Mouse (Mus musculus) naive thymus-derived CD4-positive, alpha-beta T cell, adult 2 months (primary cell): ENCODE data around the gene Fbxo46.

Experiments used
- DNase-seq: peaks from one replicate; pipeline ENCODE4 v3.0.0-alpha.2; 2011; ENCODE audit warnings: low read depth

Gene Fbxo46

GRCm38 (mm10) chr7:19093174-19093521 is 26.5 kb upstream of the Fbxo46 start:
- DNase-seq = peak; percentile 90

GRCm38 (mm10) chr7:19093537-19094385 is 25.9 kb upstream of the Fbxo46 start:
- peak; percentile 87 for DNase-seq

- peak; percentile 51 for DNase-seq
Observed at GRCm38 (mm10) chr7:19094471-19094825, 25.2 kb upstream of the Fbxo46 start, which contains the start of gene Six5. Six5 (plus strand) TSS chr7:19094594.

- peak; percentile 57 for DNase-seq
Observed at GRCm38 (mm10) chr7:19094826-19095750, 24.6 kb upstream of the Fbxo46 start.

- peak; percentile 29 for DNase-seq
Observed at GRCm38 (mm10) chr7:19095751-19096110, 23.9 kb upstream of the Fbxo46 start.

- DNase-seq = peak; percentile 6
Observed at GRCm38 (mm10) chr7:19096421-19096976, 23.2 kb upstream of the Fbxo46 start.

GRCm38 (mm10) chr7:19097217-19097616 is 22.4 kb upstream of the Fbxo46 start:
- DNase-seq = no peak

- no peak for DNase-seq
Observed at GRCm38 (mm10) chr7:19097863-19098262, 21.8 kb upstream of the Fbxo46 start.

- no peak for DNase-seq
Observed at GRCm38 (mm10) chr7:19098811-19099210, 20.8 kb upstream of the Fbxo46 start.

GRCm38 (mm10) chr7:19100290-19100689 is 19.4 kb upstream of the Fbxo46 start:
- no peak for DNase-seq

- DNase-seq = no peak
Observed at GRCm38 (mm10) chr7:19103741-19104140, 15.9 kb upstream of the Fbxo46 start.

- no peak for DNase-seq
Observed at GRCm38 (mm10) chr7:19104486-19104885, 15.2 kb upstream of the Fbxo46 start.

GRCm38 (mm10) chr7:19107436-19107835 is 12.2 kb upstream of the Fbxo46 start:
- no peak for DNase-seq

- no peak for DNase-seq
Observed at GRCm38 (mm10) chr7:19109565-19109964, 10.1 kb upstream of the Fbxo46 start.

GRCm38 (mm10) chr7:19118028-19118771 is 1.5 kb upstream of the Fbxo46 start, which contains the start of gene Gm4969:
Gm4969 (minus strand) TSS chr7:19118368.
- DNase-seq = peak; percentile 50

- no peak for DNase-seq
Observed at GRCm38 (mm10) chr7:19119083-19119482, 576 bp upstream of the Fbxo46 start.

- DNase-seq = no peak
Observed at GRCm38 (mm10) chr7:19121686-19122085, 2.0 kb downstream of the Fbxo46 start.

GRCm38 (mm10) chr7:19124713-19125112 is 5.1 kb downstream of the Fbxo46 start:
- DNase-seq = no peak

GRCm38 (mm10) chr7:19127744-19128143 is 8.1 kb downstream of the Fbxo46 start:
- no peak for DNase-seq

GRCm38 (mm10) chr7:19129396-19129795 is 9.7 kb downstream of the Fbxo46 start:
- DNase-seq = no peak

GRCm38 (mm10) chr7:19130657-19131056 is 11.0 kb downstream of the Fbxo46 start:
- DNase-seq = peak; percentile 43

- DNase-seq = peak; percentile 95
Observed at GRCm38 (mm10) chr7:19131324-19131848, 11.7 kb downstream of the Fbxo46 start.
